Mouse (Mus musculus) ES-E14 (cell line): ENCODE data around the gene Cd247. TPM values are rescaled to one million over a fixed set of nuclear protein-coding genes. Genes with fewer than 3 reads are reported as not detected.

Source experiments
- DNase-seq: peaks from one replicate; pipeline ENCODE4 v3.0.0-alpha.2; 2013; ENCODE audit warnings: low read depth, low spot score
- H3K27ac ChIP-seq: 2 replicates; pipeline ENCODE4 v1.5.1; 2012; ENCODE audit warnings: low read depth, mild to moderate bottlenecking, low read length, moderate library complexity, mixed read lengths; ENCODE audit not compliant: poor library complexity, insufficient read depth, severe bottlenecking
- H3K36me3 ChIP-seq: 2 replicates; pipeline ENCODE4 v1.6.1; 2012; ENCODE audit warnings: mild to moderate bottlenecking, low read length, moderate library complexity, mixed read lengths; ENCODE audit not compliant: control insufficient read depth, poor library complexity, insufficient read depth, severe bottlenecking
- H3K4me1 ChIP-seq, 2 experiments: fragments of 150-350 bp in 1 of 2; sonication (generic) in 1 of 2; 2 replicates each; pipeline ENCODE4 v1.6.1; 2012; ENCODE audit warnings: low read length in 2 of 2, mild to moderate bottlenecking in 1 of 2, mixed read lengths in 1 of 2; ENCODE audit not compliant: control insufficient read depth in 2 of 2, insufficient read depth in 2 of 2, poor library complexity in 1 of 2
- H3K4me3 ChIP-seq, 2 experiments: fragments of 150-350 bp in 1 of 2; sonication (generic) in 1 of 2; 2 replicates each; pipeline ENCODE4 v1.5.1; 2012; ENCODE audit warnings: low read length in 2 of 2, low read depth in 1 of 2, mild to moderate bottlenecking in 1 of 2, mixed read lengths in 1 of 2; ENCODE audit not compliant: insufficient read depth in 1 of 2, poor library complexity in 1 of 2, severe bottlenecking in 1 of 2
- H3K9ac ChIP-seq: 2 replicates; pipeline ENCODE4 v1.6.1; 2012; ENCODE audit warnings: low read depth, mild to moderate bottlenecking, low read length, mixed read lengths; ENCODE audit not compliant: poor library complexity, insufficient read depth, severe bottlenecking
- H3K9me3 ChIP-seq: fragments of 150-350 bp; sonication (generic); 2 replicates; pipeline ENCODE4 v1.6.1; 2012; ENCODE audit warnings: low read depth, mild to moderate bottlenecking, low read length; ENCODE audit not compliant: control insufficient read depth, insufficient read depth
- CHD2 ChIP-seq: IDR thresholded peaks from 2 replicates; pipeline ENCODE4 v1.6.1; 2014; ENCODE audit warnings: mild to moderate bottlenecking, low read depth, low read length, inconsistent platforms
- HCFC1 ChIP-seq: IDR thresholded peaks from 2 replicates; pipeline ENCODE4 v1.6.1; 2012; ENCODE audit warnings: low read length, inconsistent platforms, borderline replicate concordance; ENCODE audit not compliant: insufficient read depth
- MAFK ChIP-seq: IDR thresholded peaks from 2 replicates; pipeline ENCODE4 v1.6.1; 2014; ENCODE audit warnings: mild to moderate bottlenecking, low read depth, low read length, inconsistent platforms; ENCODE audit not compliant: insufficient read depth
- ZC3H11A ChIP-seq: IDR thresholded peaks from 2 replicates; pipeline ENCODE4 v1.6.1; 2012; ENCODE audit warnings: low read depth, mild to moderate bottlenecking, inconsistent platforms, low read length, borderline replicate concordance
- ZNF384 ChIP-seq: IDR thresholded peaks from 2 replicates; pipeline ENCODE4 v1.6.1; 2012; ENCODE audit warnings: low read depth, low read length, inconsistent platforms
- in situ Hi-C, 2 experiments: fragments of 600-800 bp; cut with MboI; formaldehyde crosslinking; loops; one replicate each; pipeline ENCODE4 v1.15.1; 2025; ENCODE audit warnings: low sequenced_read_pairs in 2 of 2, inconsistent platforms in 1 of 2; ENCODE audit not compliant: unreplicated experiment in 2 of 2
- total RNA-seq: library from RNA; depleted of rRNA; stranded (reverse); fragments of 300-350 nt; gene quantifications from 2 replicates; pipeline ENCODE4 v1.2.3, GENCODE M21; 2012

Cd247 gene
- total RNA-seq, 1 experiment, result 6.1 TPM

- no peak overlapping the region for H3K27ac ChIP-seq
- peak overlapping the region in 1 of 2 experiments; percentile 87; a peak in 1 of 4 replicates for H3K4me3 ChIP-seq
- H3K9ac ChIP-seq, result no peak overlapping the region
- no peaks in the 10 kb centered on the region for H3K9me3 ChIP-seq
- TF ChIP-seq CHD2, result no peak
- no peak for TF ChIP-seq ZC3H11A
- TF ChIP-seq MAFK, result no peak
- no peak for TF ChIP-seq ZNF384
- no peak for TF ChIP-seq HCFC1
- H3K4me1 ChIP-seq, result peaks cover 6 to 7% of the 10 kb centered on the region in 2 experiments; a peak in 1 of 4 replicates
- in situ Hi-C loops, result no loop called here
- no peak for DNase-seq
- H3K36me3 ChIP-seq, result no peaks in the 10 kb centered on the region
These were observed 25.4 kb upstream of the Cd247 start for GRCm38 (mm10) chr1:165762914-165763634.

DNA sequence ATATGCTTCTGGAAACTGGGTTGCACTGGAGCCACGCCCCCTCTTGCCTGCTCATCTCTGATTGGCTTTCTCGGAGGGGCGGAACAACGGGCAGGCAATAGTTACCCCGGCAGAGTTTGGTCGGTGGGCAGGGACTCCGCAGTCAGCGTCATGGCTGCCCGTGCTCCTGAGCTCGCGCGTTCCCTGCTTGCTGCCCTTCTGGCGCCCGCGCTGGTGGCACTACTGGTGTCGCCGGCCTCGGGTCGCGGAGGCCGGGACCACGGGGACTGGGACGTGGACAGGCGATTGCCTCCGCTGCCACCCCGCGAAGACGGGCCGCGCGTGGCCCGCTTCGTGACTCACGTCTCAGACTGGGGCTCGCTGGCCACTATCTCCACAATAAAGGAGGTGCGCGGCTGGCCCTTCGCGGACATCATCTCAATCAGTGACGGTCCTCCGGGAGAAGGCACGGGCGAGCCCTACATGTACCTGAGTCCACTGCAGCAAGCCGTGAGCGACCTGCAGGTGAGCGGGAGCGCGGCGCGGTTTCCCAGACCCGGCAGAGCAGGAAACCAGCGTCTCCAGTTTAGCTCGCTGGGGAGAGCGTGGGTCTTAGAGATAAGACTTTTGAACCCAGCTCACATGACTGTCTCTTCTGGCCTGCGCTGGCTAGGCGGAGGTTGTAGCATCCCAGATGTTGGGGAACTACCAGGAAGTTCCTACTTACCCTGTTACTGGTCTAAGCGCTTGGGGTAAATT, 24.7 kb upstream of the Cd247 start, which contains the start of gene Creg1:
Creg1 (plus strand) TSS at position 112 of the 738 bp plus-strand sequence.
- in situ Hi-C loops, result no loop called here
- Histone ChIP-seq H3K9me3 (no peaks in the 10 kb centered on the region), H3K27ac (no peak within 1 kb of the TSS), H3K4me1 (peaks cover 6 to 7% of the 10 kb centered on the region in 2 experiments; a peak in 1 of 4 replicates), H3K36me3 (no peaks in the 10 kb centered on the region), H3K9ac (peak within 1 kb of the TSS; percentile 63), H3K4me3 (peak within 1 kb of the TSS; percentile 68 to 87)
- DNase-seq, result peak; percentile 88
- TF ChIP-seq ZNF384 (no peak), ZC3H11A (no peak), HCFC1 (no peak), CHD2 (no peak), MAFK (no peak)

GRCm38 (mm10) chr1:165764571-165764970, 23.9 kb upstream of the Cd247 start:
- no peaks in the 10 kb centered on the region for H3K9me3 ChIP-seq
- H3K4me3 ChIP-seq, result peak overlapping the region; percentile 68 to 87
- peaks cover 6 to 7% of the 10 kb centered on the region in 2 experiments; a peak in 1 of 4 replicates for H3K4me1 ChIP-seq
- no peaks in the 10 kb centered on the region for H3K36me3 ChIP-seq
- no peak overlapping the region for H3K27ac ChIP-seq
- no peak for DNase-seq
- in situ Hi-C loops, result no loop called here
- TF ChIP-seq CHD2 (no peak), ZC3H11A (no peak), ZNF384 (no peak), HCFC1 (no peak), MAFK (no peak)
- H3K9ac ChIP-seq, result 0 out of 2 replicates have a peak overlapping the region, but pooled peaks have one; percentile 9

- peaks cover 6 to 8% of the 10 kb centered on the region in 2 experiments; a peak in 1 of 4 replicates for H3K4me1 ChIP-seq
- no peak overlapping the region for H3K27ac ChIP-seq
- no peak overlapping the region for H3K9ac ChIP-seq
- TF ChIP-seq CHD2 (no peak), ZNF384 (no peak), MAFK (no peak), ZC3H11A (no peak), HCFC1 (no peak)
- H3K9me3 ChIP-seq, result no peaks in the 10 kb centered on the region
- DNase-seq, result no peak
- H3K4me3 ChIP-seq, result no peak overlapping the region
- in situ Hi-C loops, result no loop called here
- H3K36me3 ChIP-seq, result no peaks in the 10 kb centered on the region
These were observed 23.4 kb upstream of the Cd247 start for GRCm38 (mm10) chr1:165765041-165765440.
